Mouse (Mus musculus): ENCODE data around the gene Cgref1. TPM values are rescaled to one million over a fixed set of nuclear protein-coding genes. Genes with fewer than 3 reads are reported as not detected.

Gene Cgref1
- polyA plus RNA-seq, 1 experiment from 2014 or later = 12.5 TPM

DNA sequence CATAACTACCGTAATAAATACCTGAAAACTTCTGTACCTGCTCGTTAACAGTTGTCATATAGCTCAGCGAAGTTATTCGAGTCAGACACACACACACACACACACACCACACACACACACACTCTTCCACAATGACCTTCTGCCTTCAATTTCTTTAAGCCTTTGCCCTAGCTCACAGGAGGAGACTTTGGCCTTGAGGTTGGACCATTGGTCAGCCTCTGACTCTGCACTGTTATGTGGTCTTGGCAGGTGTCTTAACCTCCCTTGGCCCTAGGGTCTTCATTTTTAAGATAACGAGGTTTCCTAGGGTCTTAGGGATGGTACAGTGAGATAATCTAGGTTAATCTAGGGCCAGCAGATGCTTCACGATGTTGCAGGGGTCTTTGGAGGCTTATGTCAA is 1.0 kb downstream of the Cgref1 start:
- 90% methylated on average over 6 of the region's 6 CpGs for WGBS
- Histone ChIP-seq H3K4me1 (peaks cover 20% of the 10 kb centered on the region), H3K36me3 (no peaks in the 10 kb centered on the region), H3K4me2 (0 out of 2 replicates have a peak overlapping the region, but pooled peaks have one; percentile 90), H3K9ac (no peak overlapping the region), H3K27ac (no peak overlapping the region), H3K4me3 (replicated peaks) (no peak overlapping the region), H3K9me3 (replicated peaks) (no peaks in the 10 kb centered on the region), H3K27me3 (peaks cover 8% of the 10 kb centered on the region; the same call in 1 of the 2 replicates)
- ATAC-seq (replicated peaks; ENCODE audit: low FRiP score) = no peak

GRCm38 (mm10) chr5:30943004-30943403 is 2.4 kb downstream of the Cgref1 start:
- H3K9ac ChIP-seq = no peak overlapping the region
- H3K4me3 ChIP-seq (replicated peaks) = no peak overlapping the region
- no peaks in the 10 kb centered on the region for H3K9me3 ChIP-seq (replicated peaks)
- H3K4me1 ChIP-seq = peaks cover 11% of the 10 kb centered on the region
- no peak overlapping the region for H3K4me2 ChIP-seq
- H3K36me3 ChIP-seq = no peaks in the 10 kb centered on the region
- WGBS = 96% methylated on average over 2 of the region's 2 CpGs
- no peak overlapping the region for H3K27ac ChIP-seq
- no peak for ATAC-seq (replicated peaks; ENCODE audit: low FRiP score)
- peaks cover 8% of the 10 kb centered on the region; the same call in 1 of the 2 replicates for H3K27me3 ChIP-seq

GRCm38 (mm10) chr5:30934725-30935461 is 10.5 kb downstream of the Cgref1 start:
- 89% methylated on average over 5 of the region's 5 CpGs for WGBS
- no peak overlapping the region for H3K4me3 ChIP-seq (replicated peaks)

GRCm38 (mm10) chr5:30933705-30934104 is 11.7 kb downstream of the Cgref1 start:
- Histone ChIP-seq H3K9me3 (replicated peaks) (no peaks in the 10 kb centered on the region), H3K4me3 (replicated peaks) (no peak overlapping the region), H3K9ac (no peak overlapping the region), H3K4me1 (no peaks in the 10 kb centered on the region), H3K27me3 (no peaks in the 10 kb centered on the region), H3K36me3 (no peaks in the 10 kb centered on the region), H3K27ac (no peak overlapping the region), H3K4me2 (no peak overlapping the region)
- ATAC-seq (replicated peaks; ENCODE audit: low FRiP score) = no peak
- 67% methylated on average over 5 of the region's 5 CpGs for WGBS

More at GRCm38 (mm10) chr5:30934725-30935461, 10.5 kb downstream of the Cgref1 start:
- ATAC-seq (replicated peaks; ENCODE audit: low FRiP score) = no peak
- H3K36me3 ChIP-seq = no peaks in the 10 kb centered on the region
- no peak overlapping the region for H3K9ac ChIP-seq
- H3K4me1 ChIP-seq = no peaks in the 10 kb centered on the region
- H3K27me3 ChIP-seq = no peaks in the 10 kb centered on the region
- H3K27ac ChIP-seq = no peak overlapping the region
- no peak overlapping the region for H3K4me2 ChIP-seq
- no peaks in the 10 kb centered on the region for H3K9me3 ChIP-seq (replicated peaks)

- WGBS = 91% methylated on average over 4 of the region's 4 CpGs
- no peak for ATAC-seq (replicated peaks; ENCODE audit: low FRiP score)
- Histone ChIP-seq H3K36me3 (no peaks in the 10 kb centered on the region), H3K4me2 (no peak overlapping the region), H3K9ac (no peak overlapping the region), H3K4me3 (replicated peaks) (no peak overlapping the region), H3K27ac (no peak overlapping the region), H3K27me3 (no peaks in the 10 kb centered on the region), H3K4me1 (peaks cover 4% of the 10 kb centered on the region; the same call in 1 of the 2 replicates), H3K9me3 (replicated peaks) (no peaks in the 10 kb centered on the region)
Observed at GRCm38 (mm10) chr5:30931378-30931777, 14.0 kb downstream of the Cgref1 start.

- H3K9ac ChIP-seq = no peak overlapping the region
- H3K27me3 ChIP-seq = no peaks in the 10 kb centered on the region
- no peak overlapping the region for H3K27ac ChIP-seq
- H3K4me2 ChIP-seq = no peak overlapping the region
- H3K4me1 ChIP-seq = peaks cover 4% of the 10 kb centered on the region; the same call in 1 of the 2 replicates
- WGBS = 81% methylated on average over 6 of the region's 6 CpGs
- no peak for ATAC-seq (replicated peaks; ENCODE audit: low FRiP score)
- no peak overlapping the region for H3K4me3 ChIP-seq (replicated peaks)
- H3K9me3 ChIP-seq (replicated peaks) = no peaks in the 10 kb centered on the region
- no peaks in the 10 kb centered on the region for H3K36me3 ChIP-seq
Observed at GRCm38 (mm10) chr5:30930846-30931245, 14.5 kb downstream of the Cgref1 start.

GRCm38 (mm10) chr5:30930121-30930520 is 15.3 kb downstream of the Cgref1 start:
- Histone ChIP-seq H3K27me3 (no peaks in the 10 kb centered on the region), H3K36me3 (0 out of 2 replicates have a peak, but pooled peaks cover 3% of the 10 kb centered on the region), H3K4me3 (replicated peaks) (no peak overlapping the region), H3K9me3 (replicated peaks) (no peaks in the 10 kb centered on the region), H3K4me1 (peaks cover 4% of the 10 kb centered on the region; the same call in 1 of the 2 replicates), H3K4me2 (no peak overlapping the region), H3K27ac (no peak overlapping the region), H3K9ac (no peak overlapping the region)
- 43% methylated on average over 4 of the region's 4 CpGs for WGBS
- ATAC-seq (replicated peaks; ENCODE audit: low FRiP score) = no peak

DNA sequence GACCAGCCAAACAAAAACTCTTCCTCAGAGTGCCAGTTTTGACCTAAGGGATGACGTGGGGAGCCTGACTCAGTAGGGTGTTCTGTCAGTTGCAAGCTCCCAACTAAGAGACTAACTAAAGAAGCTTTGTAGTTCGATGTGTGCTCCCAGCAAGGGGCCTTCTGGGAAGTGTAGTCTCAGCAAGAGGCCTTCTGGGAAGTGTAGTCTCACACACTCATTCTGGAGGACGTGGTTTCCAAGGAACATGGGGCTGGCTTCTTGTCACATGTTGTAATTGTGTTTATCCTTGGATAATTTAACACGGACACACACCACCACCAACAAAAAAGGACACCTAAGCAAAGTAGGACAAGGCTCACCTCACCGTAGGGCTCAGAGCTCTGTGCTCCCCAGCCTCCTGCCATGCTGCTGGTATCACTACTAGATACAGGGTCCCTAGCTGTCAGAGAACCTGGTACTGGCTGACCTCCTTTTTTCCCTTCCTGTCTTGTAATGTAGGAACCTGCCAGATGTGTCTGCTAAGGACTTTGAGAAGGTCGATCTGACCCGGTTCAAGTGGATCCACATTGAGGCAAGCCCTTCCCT is 17.4 kb downstream of the Cgref1 start:
- Histone ChIP-seq H3K9me3 (replicated peaks) (no peaks in the 10 kb centered on the region), H3K4me3 (replicated peaks) (no peak overlapping the region), H3K36me3 (0 out of 2 replicates have a peak, but pooled peaks cover 6% of the 10 kb centered on the region), H3K27ac (no peak overlapping the region), H3K4me1 (peaks cover 5% of the 10 kb centered on the region), H3K4me2 (peak overlapping the region; percentile 41), H3K27me3 (no peaks in the 10 kb centered on the region), H3K9ac (no peak overlapping the region)
- WGBS = 41% methylated on average over 7 of the region's 7 CpGs
- no peak for ATAC-seq (replicated peaks; ENCODE audit: low FRiP score)

DNA sequence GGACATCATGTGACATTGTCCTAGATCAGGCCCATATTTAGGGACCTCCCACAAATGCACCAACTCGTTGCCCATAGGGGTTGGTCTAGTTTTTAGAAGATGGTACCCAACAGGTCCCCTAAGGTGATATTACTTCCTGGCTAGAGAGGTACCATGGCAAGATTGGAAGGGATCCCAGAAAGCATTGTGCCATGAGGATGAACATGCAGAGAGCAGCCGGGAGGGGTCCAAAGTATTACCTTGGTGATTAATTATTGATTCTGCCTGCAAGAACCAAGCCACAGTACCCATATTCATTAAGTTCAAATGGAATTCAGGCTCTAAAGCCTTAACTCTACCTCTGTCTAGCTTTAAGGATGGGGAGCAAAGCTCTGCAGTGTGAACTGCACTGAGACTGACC is 19.3 kb downstream of the Cgref1 start:
- Histone ChIP-seq H3K9ac (no peak overlapping the region), H3K4me2 (no peak overlapping the region), H3K9me3 (replicated peaks) (no peaks in the 10 kb centered on the region), H3K36me3 (peaks cover 7% of the 10 kb centered on the region; the same call in 1 of the 2 replicates), H3K27ac (no peak overlapping the region), H3K27me3 (no peaks in the 10 kb centered on the region), H3K4me1 (peaks cover 23% of the 10 kb centered on the region), H3K4me3 (replicated peaks) (no peak overlapping the region)
- no peak for ATAC-seq (replicated peaks; ENCODE audit: low FRiP score)
- WGBS = 83% methylated on average over 2 of the region's 2 CpGs

DNA sequence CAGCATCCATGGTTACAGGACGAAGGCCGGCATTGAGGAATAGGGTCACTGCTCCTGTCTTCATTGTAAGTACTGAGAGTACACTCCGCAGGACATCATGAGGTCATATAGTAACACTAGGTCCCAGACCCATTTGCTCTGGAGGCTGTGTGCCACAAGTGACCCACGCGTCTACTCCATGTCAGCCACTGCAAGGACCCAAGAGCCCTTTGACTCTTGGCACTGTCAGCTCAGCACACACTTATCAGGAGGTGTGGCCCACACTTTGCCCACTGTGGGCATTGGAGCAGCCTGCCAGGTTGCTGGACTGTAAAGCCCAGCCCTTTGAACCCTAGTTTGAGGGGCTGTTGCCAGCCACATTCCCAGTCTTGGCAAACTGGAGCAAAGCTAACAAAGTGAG is 20.2 kb downstream of the Cgref1 start:
- Histone ChIP-seq H3K9ac (no peak overlapping the region), H3K27me3 (no peaks in the 10 kb centered on the region), H3K9me3 (replicated peaks) (no peaks in the 10 kb centered on the region), H3K4me3 (replicated peaks) (no peak overlapping the region), H3K36me3 (peaks cover 15% of the 10 kb centered on the region), H3K27ac (no peak overlapping the region), H3K4me1 (peaks cover 31% of the 10 kb centered on the region), H3K4me2 (no peak overlapping the region)
- 90% methylated on average over 5 of the region's 5 CpGs for WGBS
- no peak for ATAC-seq (replicated peaks; ENCODE audit: low FRiP score)

- no peaks in the 10 kb centered on the region for H3K27me3 ChIP-seq
- peaks cover 22% of the 10 kb centered on the region for H3K36me3 ChIP-seq
- no peak overlapping the region for H3K9ac ChIP-seq
- H3K9me3 ChIP-seq (replicated peaks) = no peaks in the 10 kb centered on the region
- no peak overlapping the region for H3K4me3 ChIP-seq (replicated peaks)
- WGBS = 81% methylated on average over 8 of the region's 8 CpGs
- peaks cover 37% of the 10 kb centered on the region for H3K4me1 ChIP-seq
- H3K27ac ChIP-seq = no peak overlapping the region
- H3K4me2 ChIP-seq = no peak overlapping the region
- ATAC-seq (replicated peaks; ENCODE audit: low FRiP score) = no peak
Observed at GRCm38 (mm10) chr5:30924614-30925013, 20.8 kb downstream of the Cgref1 start.

DNA sequence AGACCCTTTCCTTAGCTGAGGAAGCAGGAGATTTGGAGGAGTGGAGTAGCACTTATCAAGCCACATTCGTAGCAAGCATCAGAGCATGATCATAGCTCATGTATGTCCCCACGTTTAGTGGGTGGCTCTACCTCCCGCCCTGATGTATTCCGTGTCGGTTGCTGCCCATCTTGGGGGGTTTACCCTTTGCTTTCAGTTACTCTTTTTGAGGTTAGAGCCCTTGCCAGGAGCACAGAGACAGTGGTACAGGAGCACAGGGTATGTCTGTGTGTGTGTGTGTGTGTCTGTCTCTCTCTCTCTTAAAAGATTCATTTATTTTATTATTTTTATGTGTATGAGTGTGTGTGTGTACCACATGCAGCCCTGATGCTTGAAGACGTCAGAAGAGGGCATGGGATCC is 22.3 kb downstream of the Cgref1 start:
- 81% methylated on average over 6 of the region's 6 CpGs for WGBS
- Histone ChIP-seq H3K9ac (no peak overlapping the region), H3K27me3 (no peaks in the 10 kb centered on the region), H3K4me2 (peak overlapping the region; percentile 75; the same call in 1 of the 2 replicates), H3K4me1 (peaks cover 44% of the 10 kb centered on the region), H3K9me3 (replicated peaks) (no peaks in the 10 kb centered on the region), H3K27ac (no peak overlapping the region), H3K36me3 (peaks cover 36% of the 10 kb centered on the region), H3K4me3 (replicated peaks) (no peak overlapping the region)
- no peak for ATAC-seq (replicated peaks; ENCODE audit: low FRiP score)

Measured in kidney, embryonic 15.5 days (tissue).